Mouse (Mus musculus): ENCODE data around the gene Sorcs3.

DNA sequence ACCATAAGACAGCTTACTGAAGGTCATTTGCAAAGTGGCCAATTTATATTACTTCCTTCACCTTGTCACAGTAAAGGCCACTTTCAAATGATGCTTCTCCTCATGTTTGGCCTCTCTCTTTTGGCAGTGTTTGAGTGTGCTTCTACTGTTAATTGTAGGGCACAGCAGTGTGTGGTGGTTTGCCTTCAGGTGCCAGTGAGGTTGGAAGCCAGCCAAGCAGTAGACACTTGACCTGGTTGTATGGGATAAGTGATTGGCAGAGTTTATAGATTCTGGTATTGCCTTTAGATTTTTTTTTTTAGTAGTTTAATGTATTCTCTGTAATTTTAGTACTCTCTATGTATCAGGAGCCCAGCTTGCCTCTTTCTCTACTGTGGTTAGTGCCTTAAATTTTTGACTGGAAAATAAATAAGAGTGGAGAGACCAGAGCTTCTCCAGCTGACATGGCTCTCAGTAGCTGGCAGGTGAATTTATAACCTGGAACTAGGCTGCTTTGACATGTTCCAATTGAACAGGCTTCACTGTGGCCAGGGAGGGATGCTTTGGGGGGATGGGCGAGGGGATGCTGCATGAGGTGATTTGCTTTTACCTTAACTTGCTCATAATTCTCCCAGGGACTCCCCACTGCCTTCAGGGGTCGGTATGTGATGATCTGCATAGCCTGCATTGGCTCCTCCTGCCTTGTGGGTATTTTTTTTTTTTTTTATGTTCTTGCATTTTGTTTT lies 298.2 kb downstream of the Sorcs3 start:
- TF ChIP-seq MYOG (IDR thresholded peaks at IDR 0.05; ENCODE audit: control insufficient read depth in 1 of 3, insufficient read depth in 1 of 3, insufficient read length in 2 of 3, low read depth in 2 of 3) = no peak
- TF ChIP-seq POLR2A (IDR thresholded peaks at IDR 0.05; ENCODE audit: insufficient read length, low read depth) = no peak
